Mouse (Mus musculus) intestine, embryonic 15.5 days (tissue): Measurements from ENCODE around the gene Fpr-rs4. TPM values are rescaled to one million over a fixed set of nuclear protein-coding genes. Genes with fewer than 3 reads are reported as not detected.
"Not testable (repeated sequence)": the region's sequence is repeated elsewhere in the genome, so short reads cannot be mapped to it uniquely, and the experiment has no call there.

Experiments
- ATAC-seq: fragments of 200-750 bp; cut with Nextera tagmentation; 2 replicates; pipeline ENCODE4 v1.8.0; 2017; ENCODE audit warnings: moderate TSS enrichment, moderate library complexity
- H3K27ac ChIP-seq: fragments of 300-500 bp; sonication (generic); 2 replicates; pipeline ENCODE4 v1.5.1; 2015; ENCODE audit warnings: mild to moderate bottlenecking, inconsistent platforms
- H3K27me3 ChIP-seq: fragments of 300-500 bp; sonication (generic); replicated peaks from 2 replicates; pipeline ENCODE4 v1.6.1; 2015; ENCODE audit warnings: inconsistent platforms
- H3K36me3 ChIP-seq: fragments of 300-500 bp; sonication (generic); 2 replicates; pipeline ENCODE4 v1.6.1; 2015; ENCODE audit warnings: inconsistent platforms
- H3K4me1 ChIP-seq: fragments of 300-500 bp; sonication (generic); replicated peaks from 2 replicates; pipeline ENCODE4 v1.6.1; 2015; ENCODE audit warnings: inconsistent platforms
- H3K4me2 ChIP-seq: fragments of 300-500 bp; sonication (generic); replicated peaks from 2 replicates; pipeline ENCODE4 v1.6.1; 2015; ENCODE audit warnings: mild to moderate bottlenecking, inconsistent platforms
- H3K4me3 ChIP-seq: fragments of 300-500 bp; sonication (generic); replicated peaks from 2 replicates; pipeline ENCODE4 v1.5.1; 2015; ENCODE audit warnings: inconsistent platforms
- H3K9ac ChIP-seq: fragments of 300-500 bp; sonication (generic); 2 replicates; pipeline ENCODE4 v1.6.1; 2015; ENCODE audit warnings: inconsistent platforms
- H3K9me3 ChIP-seq: fragments of 300-500 bp; sonication (generic); 2 replicates; pipeline ENCODE4 v1.6.1; 2016; ENCODE audit warnings: inconsistent platforms
- WGBS: fragments of 180-500 bp; shearing (Covaris S2); methylation state at CpG from one replicate; pipeline ENCODE4 v1.1.7; 2015; 5-methylcytosine and 5-hydroxymethylcytosine counted together
- polyA plus RNA-seq: library from polyadenylated mRNA; unstranded; fragments of >200 nt; fragmentation: Nextera tagmentation; extraction: Ambion mirVana; gene quantifications from 2 replicates; pipeline ENCODE4 v1.2.1, GENCODE M21; 2015

The Fpr-rs4 gene
- polyA plus RNA-seq, result not detected in 2 replicates

GRCm38 (mm10) chr17:18021433-18021832, at the start of gene Fpr-rs4:
TSS of gene Fpr-rs4 (plus strand) at chr17:18021733.
- Histone ChIP-seq H3K4me3 (no peak within 1 kb of the TSS), H3K4me1 (no peaks in the 10 kb centered on the region), H3K4me2 (no peak within 1 kb of the TSS), H3K27me3 (no peaks in the 10 kb centered on the region), H3K9me3 (no peaks in the 10 kb centered on the region), H3K27ac (no peak within 1 kb of the TSS), H3K36me3 (no peaks in the 10 kb centered on the region), H3K9ac (no peak within 1 kb of the TSS)
- 64% methylated on average over 2 of the region's 2 CpGs for WGBS
- ATAC-seq, result no peak

DNA sequence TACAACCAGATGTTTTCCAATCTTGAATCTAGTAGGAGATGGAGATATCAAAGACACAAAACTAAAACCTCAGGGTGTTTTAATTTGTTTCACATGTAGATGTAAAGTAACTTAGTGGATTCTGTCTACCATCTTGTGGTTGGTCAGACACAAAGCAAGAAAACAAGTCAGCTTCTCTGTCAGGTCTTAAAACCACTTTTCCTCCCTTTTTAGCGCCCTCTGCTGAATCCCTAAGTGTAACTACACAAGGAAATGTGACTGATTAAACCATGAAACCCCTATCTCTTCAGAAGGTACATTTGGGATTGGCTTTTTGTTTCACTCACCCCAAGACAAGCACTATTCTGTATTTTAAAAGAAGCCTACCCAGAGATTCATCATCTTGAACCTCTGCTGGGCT, 48.1 kb upstream of the Fpr-rs4 start:
- H3K4me3 ChIP-seq, result no peak overlapping the region
- no peaks in the 10 kb centered on the region for H3K36me3 ChIP-seq
- no peak overlapping the region for H3K4me2 ChIP-seq
- no peaks in the 10 kb centered on the region for H3K4me1 ChIP-seq
- no peak overlapping the region for H3K9ac ChIP-seq
- ATAC-seq, result no peak
- H3K27me3 ChIP-seq, result no peaks in the 10 kb centered on the region
- H3K27ac ChIP-seq, result no peak overlapping the region
- H3K9me3 ChIP-seq, result no peaks in the 10 kb centered on the region
- 14% methylated on average over 1 of the region's 1 CpGs for WGBS

DNA sequence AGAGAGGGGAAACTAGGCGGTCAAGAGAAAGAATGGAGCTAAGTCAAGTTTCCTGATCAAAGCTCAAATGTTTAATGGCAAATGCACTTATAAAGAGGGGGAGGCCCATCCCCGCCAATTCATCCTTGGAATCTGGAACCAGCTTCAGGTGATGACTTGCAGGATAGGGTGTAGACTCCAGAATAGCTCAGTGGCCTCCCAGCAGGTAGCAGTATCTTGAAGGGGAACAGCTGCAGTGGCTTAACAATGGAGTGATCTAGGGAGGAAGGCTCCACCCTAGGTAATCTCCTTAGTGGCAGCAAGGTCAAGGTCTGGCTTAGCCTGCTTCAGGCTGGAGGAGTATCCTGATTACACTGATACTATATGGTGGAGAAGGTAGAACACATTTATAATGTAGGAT, 40.3 kb upstream of the Fpr-rs4 start:
- H3K4me3 ChIP-seq, H3K27ac ChIP-seq, H3K9ac ChIP-seq, H3K4me1 ChIP-seq, H3K27me3 ChIP-seq, H3K36me3 ChIP-seq, H3K9me3 ChIP-seq, H3K4me2 ChIP-seq, ATAC-seq: not testable (repeated sequence)
- 91% methylated on average over 2 of the region's 2 CpGs for WGBS

GRCm38 (mm10) chr17:18004752-18005151, 16.8 kb upstream of the Fpr-rs4 start:
- WGBS, result 91% methylated on average over 1 of the region's 1 CpGs
- no peaks in the 10 kb centered on the region for H3K27me3 ChIP-seq

DNA sequence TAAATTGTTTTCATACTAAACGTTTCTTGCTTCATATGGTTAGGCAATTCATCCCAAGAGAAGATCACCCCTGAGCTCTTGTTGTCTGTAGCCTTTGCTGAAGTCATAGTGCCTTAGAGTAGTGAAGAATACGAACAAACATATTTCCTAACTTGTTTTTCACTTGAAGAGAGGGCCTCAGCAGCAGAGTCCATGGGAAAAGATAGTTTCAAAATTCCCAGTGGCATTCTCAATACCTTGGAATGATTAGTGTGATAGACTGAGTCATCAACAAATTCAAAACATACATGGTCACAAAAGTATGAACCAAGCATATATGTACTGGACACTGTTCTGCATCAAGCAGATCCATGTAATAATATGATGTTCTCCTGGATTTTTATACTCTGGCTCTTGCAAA, 27.6 kb downstream of the Fpr-rs4 start, which contains the start of gene Vmn2r124:
Vmn2r124 (plus strand) TSS at position 301 of the 400 bp plus-strand sequence.
- H3K4me3 ChIP-seq, result no peak within 1 kb of the TSS
- WGBS, result 58% methylated on average over 2 of the region's 2 CpGs

More at GRCm38 (mm10) chr17:18004752-18005151, 16.8 kb upstream of the Fpr-rs4 start:
- H3K9ac ChIP-seq, result no peak overlapping the region
- no peak overlapping the region for H3K27ac ChIP-seq
- ATAC-seq, result no peak
- no peaks in the 10 kb centered on the region for H3K4me1 ChIP-seq
- no peak overlapping the region for H3K4me3 ChIP-seq
- H3K4me2 ChIP-seq, result no peak overlapping the region
- H3K36me3 ChIP-seq, result no peaks in the 10 kb centered on the region
- H3K9me3 ChIP-seq, result no peaks in the 10 kb centered on the region

More for the DNA sequence above, 27.6 kb downstream of the Fpr-rs4 start, which contains the start of gene Vmn2r124:
- H3K4me1 ChIP-seq, result no peaks in the 10 kb centered on the region
- no peak within 1 kb of the TSS for H3K9ac ChIP-seq
- H3K9me3 ChIP-seq, result no peaks in the 10 kb centered on the region
- no peaks in the 10 kb centered on the region for H3K27me3 ChIP-seq
- ATAC-seq, result no peak
- no peak within 1 kb of the TSS for H3K27ac ChIP-seq
- H3K4me2 ChIP-seq, result no peak within 1 kb of the TSS
- H3K36me3 ChIP-seq, result no peaks in the 10 kb centered on the region

Other genes starting within 250 kb of the Fpr-rs4 start
- gene Spaca6, start 194.6 kb upstream of the Fpr-rs4 start, polyA plus RNA-seq, result 18.7 and 23.7 TPM in 2 replicates
- gene Has1, start 166.5 kb upstream of the Fpr-rs4 start, polyA plus RNA-seq, result 0.57 and 0.83 TPM in 2 replicates
- gene Fpr1, start 137.8 kb upstream of the Fpr-rs4 start, polyA plus RNA-seq, result 0.28 and 0.40 TPM in 2 replicates
- 0.33 and 0.53 TPM in 2 replicates for gene Fpr2, start 133.9 kb upstream of the Fpr-rs4 start, polyA plus RNA-seq
- gene Fpr3, start 133.9 kb upstream of the Fpr-rs4 start, polyA plus RNA-seq, result not detected in 2 replicates
- not detected in 2 replicates for gene Vmn2r124, start 27.7 kb downstream of the Fpr-rs4 start, polyA plus RNA-seq
- not detected in 2 replicates for gene Vmn2r91, start 63.3 kb downstream of the Fpr-rs4 start, polyA plus RNA-seq
- gene Vmn2r92, start 130.2 kb downstream of the Fpr-rs4 start, polyA plus RNA-seq, result not detected in 2 replicates